Mouse (Mus musculus) MEL (cell line): ENCODE results near the gene Cdc42ep4. TPM values are rescaled to one million over a fixed set of nuclear protein-coding genes. Genes with fewer than 3 reads are reported as not detected.

ENCODE experiments used
- DNase-seq: peaks from one replicate; pipeline ENCODE4 v3.0.0; 2011; ENCODE audit warnings: low read depth, low spot score
- H3K27ac ChIP-seq: 2 replicates; pipeline ENCODE4 v1.5.1; 2012; ENCODE audit warnings: low read depth, mild to moderate bottlenecking, control low read depth, low read length, moderate library complexity; ENCODE audit not compliant: control insufficient read depth
- H3K27me3 ChIP-seq, 2 experiments: fragments of 150-350 bp in 1 of 2; sonication (generic) in 1 of 2; 2 replicates each; pipeline ENCODE4 v1.6.1; 2012; ENCODE audit warnings: low read length in 2 of 2, mild to moderate bottlenecking in 2 of 2, improper control_type of control experiment in 1 of 2, moderate library complexity in 1 of 2; ENCODE audit not compliant: insufficient read depth in 2 of 2, control insufficient read depth in 1 of 2
- H3K36me3 ChIP-seq, 2 experiments: 2 replicates each; pipeline ENCODE4 v1.6.1; 2012 to 2014; ENCODE audit warnings: low read length in 2 of 2, improper control_type of control experiment in 1 of 2, inconsistent platforms in 1 of 2, mild to moderate bottlenecking in 1 of 2; ENCODE audit not compliant: insufficient read depth in 2 of 2, control insufficient read depth in 1 of 2
- H3K4me1 ChIP-seq, 2 experiments: fragments of 150-350 bp in 1 of 2; sonication (generic) in 1 of 2; 2 replicates each; pipeline ENCODE4 v1.6.1; 2012; ENCODE audit warnings: low read length in 2 of 2, improper control_type of control experiment in 1 of 2, mild to moderate bottlenecking in 1 of 2; ENCODE audit not compliant: insufficient read depth in 2 of 2, control insufficient read depth in 1 of 2
- H3K4me3 ChIP-seq, 2 experiments: fragments of 150-350 bp in 1 of 2; sonication (generic) in 1 of 2; 2 replicates each; pipeline ENCODE4 v1.5.1; 2012; ENCODE audit warnings: low read depth in 2 of 2, low read length in 2 of 2, mild to moderate bottlenecking in 2 of 2, moderate library complexity in 2 of 2, control low read depth in 1 of 2, improper control_type of control experiment in 1 of 2; ENCODE audit not compliant: control insufficient read depth in 1 of 2, insufficient read depth in 1 of 2
- H3K79me2 ChIP-seq: 2 replicates; pipeline ENCODE4 v1.6.1; 2012; ENCODE audit warnings: mild to moderate bottlenecking, low read length, moderate library complexity; ENCODE audit not compliant: control insufficient read depth, poor library complexity, insufficient read depth
- H3K9ac ChIP-seq: 2 replicates; pipeline ENCODE4 v1.6.1; 2012; ENCODE audit warnings: low read depth, mild to moderate bottlenecking, control low read depth, low read length, moderate library complexity; ENCODE audit not compliant: control insufficient read depth, poor library complexity, severe bottlenecking
- H3K9me3 ChIP-seq: fragments of 150-350 bp; sonication (generic); replicated peaks from 2 replicates; pipeline ENCODE4 v1.6.1; 2012; ENCODE audit warnings: mild to moderate bottlenecking, low read length, improper control_type of control experiment, moderate library complexity; ENCODE audit not compliant: insufficient read depth
- CHD1 ChIP-seq: IDR thresholded peaks from 2 replicates; pipeline ENCODE4 v1.6.1; 2012; ENCODE audit warnings: low read depth, mild to moderate bottlenecking, inconsistent platforms, low read length, improper control_type of control experiment
- CHD2 ChIP-seq: IDR thresholded peaks from 2 replicates; pipeline ENCODE4 v1.6.1; 2011; ENCODE audit warnings: low read length, improper control_type of control experiment
- CTCF ChIP-seq, 3 experiments: IDR thresholded peaks in 2 of 3; conservative IDR thresholded peaks in 1 of 3; 2 replicates each; pipeline ENCODE4 v1.5.1; 2011 to 2012; ENCODE audit warnings: low read length in 3 of 3, low read depth in 2 of 3, mild to moderate bottlenecking in 2 of 3, improper control_type of control experiment in 1 of 3, inconsistent platforms in 1 of 3, mixed read lengths in 1 of 3, moderate library complexity in 1 of 3; ENCODE audit not compliant: control insufficient read depth in 1 of 3, insufficient read depth in 1 of 3, poor library complexity in 1 of 3, severe bottlenecking in 1 of 3
- EP300 ChIP-seq, 2 experiments: IDR thresholded peaks; 2 replicates each; pipeline ENCODE4 v1.6.1; 2011; ENCODE audit warnings: improper control_type of control experiment in 2 of 2, low read length in 2 of 2, low read depth in 1 of 2, mild to moderate bottlenecking in 1 of 2
- GABPA ChIP-seq: IDR thresholded peaks from 2 replicates; pipeline ENCODE4 v1.6.1; 2012; ENCODE audit warnings: low read depth, mild to moderate bottlenecking, inconsistent platforms, low read length, improper control_type of control experiment, moderate library complexity
- GATA1 ChIP-seq: IDR thresholded peaks from 2 replicates; pipeline ENCODE4 v1.6.1; 2011; ENCODE audit warnings: low read depth, low read length, improper control_type of control experiment
- KAT2A ChIP-seq: conservative IDR thresholded peaks from 2 replicates; pipeline ENCODE4 v1.6.1; 2012; ENCODE audit warnings: low read depth, low read length, improper control_type of control experiment, inconsistent platforms
- MAFK ChIP-seq: IDR thresholded peaks from 2 replicates; pipeline ENCODE4 v1.6.1; 2011; ENCODE audit warnings: low read depth, mild to moderate bottlenecking, low read length, improper control_type of control experiment, borderline replicate concordance
- MAZ ChIP-seq: IDR thresholded peaks from 2 replicates; pipeline ENCODE4 v1.6.1; 2012; ENCODE audit warnings: low read depth, mild to moderate bottlenecking, inconsistent platforms, low read length, improper control_type of control experiment
- MEF2A ChIP-seq: IDR thresholded peaks from 2 replicates; pipeline ENCODE4 v1.6.1; 2014; ENCODE audit warnings: low read depth, mild to moderate bottlenecking, inconsistent platforms, low read length, improper control_type of control experiment; ENCODE audit not compliant: poor library complexity, insufficient replicate concordance, severe bottlenecking; ENCODE audit errors: extremely low read depth
- MXI1 ChIP-seq: IDR thresholded peaks from 2 replicates; pipeline ENCODE4 v1.6.1; 2011; ENCODE audit warnings: mild to moderate bottlenecking, low read depth, low read length, improper control_type of control experiment
- MYC ChIP-seq: IDR thresholded peaks from 2 replicates; pipeline ENCODE4 v1.6.1; 2011; ENCODE audit warnings: low read depth, mild to moderate bottlenecking, low read length, improper control_type of control experiment, moderate library complexity
- NELFE ChIP-seq: IDR thresholded peaks from 2 replicates; pipeline ENCODE4 v1.6.1; 2011; ENCODE audit warnings: low read depth, low read length, improper control_type of control experiment
- NRF1 ChIP-seq: IDR thresholded peaks from 2 replicates; pipeline ENCODE4 v1.6.1; 2014; ENCODE audit warnings: low read depth, mild to moderate bottlenecking, inconsistent platforms, low read length, improper control_type of control experiment, moderate library complexity; ENCODE audit not compliant: poor library complexity, insufficient read depth, severe bottlenecking
- POLR2AphosphoS2 ChIP-seq: IDR thresholded peaks from 2 replicates; pipeline ENCODE4 v1.6.1; 2011; ENCODE audit warnings: low read length, improper control_type of control experiment
- POLR2AphosphoS5 ChIP-seq: IDR thresholded peaks from 2 replicates; pipeline ENCODE4 v1.6.1; 2012; ENCODE audit warnings: low read depth, borderline replicate concordance, mild to moderate bottlenecking, inconsistent platforms, low read length, moderate library complexity, mixed read lengths
- SIN3A ChIP-seq: IDR thresholded peaks from 2 replicates; pipeline ENCODE4 v1.6.1; 2012; ENCODE audit warnings: low read length, improper control_type of control experiment, inconsistent platforms
- SMC3 ChIP-seq: IDR thresholded peaks from 2 replicates; pipeline ENCODE4 v1.6.1; 2011; ENCODE audit warnings: low read depth, low read length, improper control_type of control experiment
- UBTF ChIP-seq: IDR thresholded peaks from 2 replicates; pipeline ENCODE4 v1.6.1; 2012; ENCODE audit warnings: low read depth, mild to moderate bottlenecking, inconsistent platforms, low read length, improper control_type of control experiment, moderate library complexity, borderline replicate concordance; ENCODE audit not compliant: insufficient read depth
- USF1 ChIP-seq: IDR thresholded peaks from 2 replicates; pipeline ENCODE4 v1.6.1; 2014; ENCODE audit warnings: low read depth, mild to moderate bottlenecking, inconsistent platforms, low read length, improper control_type of control experiment, moderate library complexity
- USF2 ChIP-seq, 2 experiments: IDR thresholded peaks; 2 replicates each; pipeline ENCODE4 v1.6.1; 2011 to 2012; ENCODE audit warnings: improper control_type of control experiment in 2 of 2, low read length in 2 of 2, borderline replicate concordance in 1 of 2, inconsistent platforms in 1 of 2, low read depth in 1 of 2, mild to moderate bottlenecking in 1 of 2; ENCODE audit not compliant: insufficient read depth in 1 of 2
- ZC3H11A ChIP-seq: IDR thresholded peaks from 2 replicates; pipeline ENCODE4 v1.6.1; 2012; ENCODE audit warnings: low read depth, mild to moderate bottlenecking, inconsistent platforms, low read length, improper control_type of control experiment
- ZKSCAN1 ChIP-seq: IDR thresholded peaks from 2 replicates; pipeline ENCODE4 v1.6.1; 2012; ENCODE audit warnings: low read depth, mild to moderate bottlenecking, inconsistent platforms, low read length, improper control_type of control experiment, moderate library complexity
- ZMIZ1 ChIP-seq: IDR thresholded peaks from 2 replicates; pipeline ENCODE4 v1.6.1; 2012; ENCODE audit warnings: low read depth, mild to moderate bottlenecking, inconsistent platforms, low read length, improper control_type of control experiment, moderate library complexity
- ZNF384 ChIP-seq: IDR thresholded peaks from 2 replicates; pipeline ENCODE4 v1.6.1; 2012; ENCODE audit warnings: low read depth, mild to moderate bottlenecking, inconsistent platforms, low read length, improper control_type of control experiment
- polyA plus RNA-seq, 2 experiments: library from polyadenylated mRNA; stranded (reverse) in 1 of 2; unstranded in 1 of 2; fragments of >175 nt in 1 of 2; fragments of >200 nt in 1 of 2; gene quantifications; 2 replicates each; pipeline versions ENCODE4 v1.2.1 to v1.2.4; 2012; ENCODE audit warnings: low replicate concordance in 2 of 2, low read depth in 1 of 2; ENCODE audit not compliant: insufficient read length in 2 of 2, insufficient read depth in 1 of 2, missing spikeins in 1 of 2
- total RNA-seq: library from RNA; depleted of rRNA; stranded (reverse); fragments of 300-350 nt; gene quantifications from 2 replicates; pipeline ENCODE4 v1.2.3, GENCODE M21; 2012

The Cdc42ep4 gene
- total and polyA plus RNA-seq, 3 experiments = 27.7 to 39.0 TPM; not detected in 1

DNA sequence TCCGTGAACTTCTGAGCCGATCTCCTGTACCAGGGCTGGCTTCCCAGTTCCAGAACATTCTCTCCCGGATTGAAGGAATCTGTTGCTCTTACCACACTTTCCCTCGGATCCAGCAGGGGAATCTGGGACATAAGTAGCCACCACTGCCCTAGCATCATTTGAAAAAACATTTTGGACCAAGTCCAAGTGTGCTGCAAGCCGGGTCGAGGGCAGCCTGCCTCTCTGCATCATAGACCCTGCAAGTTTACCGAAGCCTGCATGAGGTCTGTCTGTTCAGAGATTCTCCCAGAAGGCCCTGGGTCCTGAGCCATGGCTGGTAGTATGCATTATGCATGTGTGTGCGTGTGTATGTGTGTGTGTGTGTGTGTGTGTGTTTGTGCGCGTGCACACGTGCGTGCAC lies 44.2 kb upstream of the Cdc42ep4 start:
- no peaks in the 10 kb centered on the region for H3K79me2 ChIP-seq
- H3K9ac ChIP-seq = no peak overlapping the region
- H3K9me3 ChIP-seq = no peaks in the 10 kb centered on the region
- DNase-seq = no peak
- no peak overlapping the region for H3K4me3 ChIP-seq
- no peak overlapping the region for H3K27ac ChIP-seq
- peaks cover 0 to 36% of the 10 kb centered on the region in 2 experiments; a peak in 2 of 4 replicates for H3K36me3 ChIP-seq
- peaks cover 30 to 44% of the 10 kb centered on the region in 2 experiments for H3K4me1 ChIP-seq
- TF ChIP-seq USF2 (IDR thresholded peaks at IDR 0.05; ENCODE audit: borderline replicate concordance in 1 of 2, insufficient read depth in 1 of 2, low read depth in 1 of 2, low read length in 2 of 2) (no peak), NELFE (no peak), NRF1 (no peak), MAFK (no peak), CHD2 (no peak), POLR2AphosphoS5 (no peak), MAZ (no peak), ZNF384 (no peak), ZC3H11A (no peak), MEF2A (no peak), GATA1 (no peak), EP300 (IDR thresholded peaks at IDR 0.05; ENCODE audit: low read depth in 1 of 2, low read length in 2 of 2) (no peak)
- no peaks in the 10 kb centered on the region for H3K27me3 ChIP-seq

DNA sequence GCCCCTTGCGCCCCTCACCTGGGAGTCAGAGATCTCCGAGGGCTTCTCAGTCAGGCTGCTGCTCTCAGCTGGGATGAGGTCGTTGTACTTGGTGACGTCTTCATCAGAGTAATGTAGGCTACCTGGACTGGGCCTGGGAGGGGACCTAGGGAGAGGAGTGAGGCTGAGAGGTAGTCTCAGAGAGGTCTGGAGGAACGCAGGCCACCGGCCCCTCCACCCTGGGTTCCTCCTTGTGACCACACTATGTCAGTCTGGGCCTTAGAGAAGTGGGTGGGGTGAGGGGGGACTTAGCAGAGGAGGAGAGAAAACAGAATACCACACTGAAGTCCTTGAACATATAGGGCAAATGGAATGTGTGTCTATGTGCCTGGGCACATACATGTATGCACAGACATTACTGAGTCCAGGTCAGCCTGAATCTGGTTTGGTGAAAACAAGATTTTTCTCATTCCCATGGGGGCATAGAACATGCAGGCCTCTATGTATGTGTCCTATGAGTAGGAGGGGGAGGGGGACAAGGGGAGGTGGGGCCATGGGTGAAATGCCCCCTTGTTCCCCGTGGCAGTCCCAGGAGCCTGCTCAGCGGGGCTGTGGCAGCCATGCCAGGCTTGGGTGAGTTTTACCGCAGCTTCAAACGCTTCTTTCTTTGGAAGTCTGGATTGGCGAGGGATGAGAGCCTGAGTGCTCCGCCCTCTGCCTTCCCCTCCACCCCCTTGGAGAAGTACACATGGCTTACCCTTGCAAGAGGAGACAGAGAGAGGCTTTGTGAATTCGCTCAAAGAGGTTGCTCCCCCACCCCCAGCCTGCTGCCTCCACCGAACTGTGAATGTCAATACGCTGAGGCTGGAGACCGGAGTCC lies 39.9 kb upstream of the Cdc42ep4 start:
- H3K27me3 ChIP-seq = no peaks in the 10 kb centered on the region
- no peak overlapping the region for H3K27ac ChIP-seq
- H3K9me3 ChIP-seq = no peaks in the 10 kb centered on the region
- H3K36me3 ChIP-seq = peaks cover 0 to 24% of the 10 kb centered on the region in 2 experiments; a peak in 2 of 4 replicates
- no peak overlapping the region for H3K9ac ChIP-seq
- H3K4me3 ChIP-seq = no peak overlapping the region
- peaks cover 20 to 29% of the 10 kb centered on the region in 2 experiments for H3K4me1 ChIP-seq
- H3K79me2 ChIP-seq = no peaks in the 10 kb centered on the region; the same call in 1 of the 2 replicates
- no peak for DNase-seq
- TF ChIP-seq CTCF (IDR thresholded peaks at IDR 0.05 in 2 of 3, conservative IDR thresholded peaks at IDR 0.05 in 1 of 3; ENCODE audit: control insufficient read depth in 1 of 3, insufficient read depth in 1 of 3, low read depth in 2 of 3, low read length in 3 of 3, poor library complexity in 1 of 3, severe bottlenecking in 1 of 3) (no peak), POLR2AphosphoS2 (no peak), UBTF (no peak), MYC (no peak), ZMIZ1 (no peak), POLR2AphosphoS5 (no peak), NRF1 (no peak), USF1 (no peak), MXI1 (no peak), SMC3 (no peak), MAZ (no peak), GABPA (no peak), CHD1 (no peak), ZKSCAN1 (no peak), ZC3H11A (no peak), KAT2A (no peak), CHD2 (no peak), SIN3A (no peak)
